Mouse (Mus musculus): ENCODE results near the gene Hoxa6.
A peak's percentile ranks its signal among the peaks of the same experiment; 100 is the strongest.

The Hoxa6 gene

GRCm38 (mm10) chr6:52161336-52162092 lies 47.0 kb downstream of the Hoxa6 start:
- peak in 1 of 2 experiments; percentile 17 for DNase-seq

DNA sequence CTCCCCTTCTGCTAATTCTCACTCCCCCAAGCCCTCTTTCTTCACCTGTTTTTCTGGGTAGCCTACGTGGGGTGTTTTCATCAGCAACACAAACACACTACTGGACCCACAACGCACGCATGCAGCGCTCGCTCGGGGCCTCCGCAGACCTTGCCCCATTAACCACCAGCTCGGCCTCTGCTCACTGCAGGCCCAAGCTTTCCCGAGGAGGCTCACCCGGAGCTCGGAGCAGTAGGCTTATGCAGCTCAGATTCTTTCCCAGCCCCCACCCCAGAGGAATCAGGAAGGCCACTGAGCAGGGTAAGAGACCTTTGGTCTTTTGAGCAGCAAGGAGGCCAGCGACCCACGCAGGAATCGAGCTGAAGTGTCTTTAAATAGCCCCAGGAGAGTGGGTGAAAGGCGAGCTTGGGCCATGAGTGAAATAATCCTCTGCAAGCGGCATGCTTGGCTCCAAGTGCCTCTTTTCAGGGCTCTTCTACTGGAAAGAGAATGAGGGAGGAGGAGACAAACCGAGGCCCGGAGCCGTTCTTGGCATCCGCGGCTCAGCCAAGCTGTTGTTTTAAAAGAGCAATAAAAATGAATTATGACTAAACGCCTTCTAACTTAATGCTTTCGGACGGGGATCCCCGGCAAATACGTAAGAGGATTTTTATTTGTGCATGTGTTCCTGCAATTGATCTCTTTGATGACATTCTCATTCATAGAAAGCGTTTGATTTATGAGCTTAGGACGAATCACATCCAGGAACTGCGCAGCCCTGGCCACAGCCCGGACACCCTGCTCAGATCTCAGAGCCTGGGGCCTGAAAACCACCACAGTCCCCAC lies 47.8 kb downstream of the Hoxa6 start:
- peak; percentile 80 to 85 for DNase-seq

- DNase-seq: peak; percentile 32 to 54
Observed at GRCm38 (mm10) chr6:52159979-52160378, 48.5 kb downstream of the Hoxa6 start.

DNA sequence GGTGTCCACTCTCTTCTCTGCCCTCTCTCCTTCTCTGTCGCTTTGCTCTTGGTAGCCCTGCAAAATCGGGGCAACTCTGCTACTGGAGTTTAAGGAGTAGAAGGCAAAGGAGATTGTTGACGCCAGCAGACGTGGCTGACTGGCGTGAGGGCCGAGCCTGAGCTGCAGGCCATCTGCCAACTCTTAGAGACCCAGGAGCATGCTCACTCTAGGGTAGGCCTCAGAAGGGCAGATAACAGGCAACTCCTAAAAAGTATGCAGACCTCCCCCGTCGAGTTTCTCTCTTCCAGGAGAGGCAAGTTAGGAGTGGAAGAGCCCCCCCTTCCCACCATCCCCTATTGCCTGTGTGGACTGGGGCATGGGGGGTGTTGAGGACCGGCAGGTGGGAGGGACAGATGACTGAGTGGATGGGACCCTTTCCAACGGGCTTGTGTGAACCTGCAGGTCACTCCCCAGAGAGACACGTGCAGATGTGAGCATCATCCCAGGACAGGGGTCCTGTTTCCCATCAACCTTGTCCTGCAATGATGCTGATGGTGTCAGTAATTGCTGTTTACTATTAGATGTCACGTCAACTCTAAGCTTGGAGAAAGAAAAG lies 49.3 kb downstream of the Hoxa6 start:
- DNase-seq: peak; percentile 55 to 71

GRCm38 (mm10) chr6:52158276-52159051 lies 50.1 kb downstream of the Hoxa6 start, which contains the start of gene Hoxa1:
Gene Hoxa1 (minus strand): TSS chr6:52158317.
- DNase-seq: peak; percentile 88 to 93

- no peak for DNase-seq
Observed at GRCm38 (mm10) chr6:52157466-52158275, 50.9 kb downstream of the Hoxa6 start.

DNA sequence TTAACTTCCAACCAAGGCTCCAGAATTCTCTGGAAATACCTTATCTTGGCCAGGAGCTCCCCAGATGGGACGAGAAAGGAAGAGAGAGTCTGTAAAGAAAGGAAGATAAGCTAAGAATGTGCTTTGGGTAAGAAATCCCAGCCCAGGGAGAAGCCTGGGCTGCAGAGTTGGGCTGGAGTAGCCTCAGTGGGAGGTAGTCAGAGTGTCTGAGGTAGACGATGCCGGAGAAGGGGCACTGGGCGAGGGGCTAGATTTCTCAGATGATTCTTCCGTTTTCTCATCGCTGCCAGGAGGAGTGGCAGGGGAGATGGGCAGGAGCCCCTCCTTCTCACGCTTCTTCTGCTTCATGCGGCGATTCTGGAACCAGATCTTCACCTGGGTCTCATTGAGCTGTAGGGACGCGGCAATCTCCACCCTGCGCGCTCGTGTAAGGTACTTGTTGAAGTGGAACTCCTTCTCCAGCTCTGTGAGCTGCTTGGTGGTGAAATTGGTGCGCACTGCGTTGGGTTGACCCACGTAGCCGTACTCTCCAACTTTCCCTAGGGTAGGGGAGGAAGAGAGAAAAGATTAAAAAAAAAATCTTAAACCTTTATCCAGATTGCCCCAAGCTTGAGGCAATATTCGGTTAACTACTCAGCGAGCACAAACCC lies 51.8 kb downstream of the Hoxa6 start:
- DNase-seq: peak in 1 of 2 experiments; percentile 6

All from kidney, postnatal 4 days (tissue).